ENCODE assay signal across 8 mouse cellular contexts in genomic region chr11:79039488-79039887, GRCm38 (mm10). TPM values are rescaled to one million over a fixed set of nuclear protein-coding genes. Genes with fewer than 3 reads are reported as not detected.
DNase-seq lines count a peak whose midpoint lies in the region; ATAC-seq and TF ChIP-seq lines count a peak whose summit lies in the region.

No protein-coding gene starts in this region.

- TF ChIP-seq CTCF in lung, postnatal 0 days (IDR thresholded peaks at IDR 0.05), result no peak
- TF ChIP-seq CTCF in stomach, postnatal 0 days (IDR thresholded peaks at IDR 0.05; ENCODE audit: low read depth), result no peak

- H3K36me3 ChIP-seq in hindbrain, embryonic 13.5 days, result peaks cover 24% of the 10 kb centered on the region
- H3K36me3 ChIP-seq in hindbrain, embryonic 16.5 days (ENCODE audit: control insufficient read depth, insufficient read depth, low read length), result peaks cover 1% of the 10 kb centered on the region
- H3K36me3 ChIP-seq in lung, postnatal 0 days (ENCODE audit: insufficient read depth, low read length), result 0 out of 2 replicates have a peak, but pooled peaks cover 6% of the 10 kb centered on the region
- peaks cover 7% of the 10 kb centered on the region; the same call in 1 of the 2 replicates for H3K36me3 ChIP-seq in stomach, postnatal 0 days (ENCODE audit: control insufficient read depth, insufficient read depth, low read length)
- H3K36me3 ChIP-seq in hindbrain, embryonic 11.5 days (ENCODE audit: control insufficient read depth, insufficient read depth, low read length), result no peaks in the 10 kb centered on the region

- no peaks in the 10 kb centered on the region for H3K9me3 ChIP-seq in hindbrain, embryonic 13.5 days
- H3K9me3 ChIP-seq in hindbrain, embryonic 16.5 days (ENCODE audit: control insufficient read depth, low read length), result no peaks in the 10 kb centered on the region
- no peaks in the 10 kb centered on the region for H3K9me3 ChIP-seq in lung, postnatal 0 days (ENCODE audit: low read length)
- no peaks in the 10 kb centered on the region for H3K9me3 ChIP-seq in stomach, postnatal 0 days (ENCODE audit: control insufficient read depth, low read length)
- no peaks in the 10 kb centered on the region for H3K9me3 ChIP-seq in hindbrain, embryonic 11.5 days (ENCODE audit: control insufficient read depth, low read length)

- no peak for ATAC-seq in hindbrain, embryonic 13.5 days (ENCODE audit: low FRiP score)
- no peak for ATAC-seq in hindbrain, embryonic 16.5 days
- ATAC-seq in lung, postnatal 0 days, result no peak; the same call in 1 of the 2 replicates
- no peak for ATAC-seq in stomach, postnatal 0 days (ENCODE audit: low FRiP score, low TSS enrichment)
- ATAC-seq in hindbrain, embryonic 11.5 days (ENCODE audit: low FRiP score), result no peak

- 0 out of 2 replicates have a peak overlapping the region, but pooled peaks have one; percentile 9 for H3K9ac ChIP-seq in hindbrain, embryonic 13.5 days
- H3K9ac ChIP-seq in hindbrain, embryonic 16.5 days (ENCODE audit: low read depth, low read length), result no peak overlapping the region
- H3K9ac ChIP-seq in lung, postnatal 0 days (replicated peaks; ENCODE audit: low read depth), result no peak overlapping the region
- no peak overlapping the region for H3K9ac ChIP-seq in stomach, postnatal 0 days (ENCODE audit: low read length)
- H3K9ac ChIP-seq in hindbrain, embryonic 11.5 days (ENCODE audit: low read depth, low read length), result no peak overlapping the region

- no peak for TF ChIP-seq EP300 in lung, postnatal 0 days (IDR thresholded peaks at IDR 0.05)
- TF ChIP-seq EP300 in stomach, postnatal 0 days (optimal IDR thresholded peaks at IDR 0.05), result no peak

- no peak overlapping the region for H3K4me3 ChIP-seq in hindbrain, embryonic 13.5 days
- no peak overlapping the region for H3K4me3 ChIP-seq in hindbrain, embryonic 16.5 days (ENCODE audit: low read length)
- no peak overlapping the region for H3K4me3 ChIP-seq in lung, postnatal 0 days (ENCODE audit: low read depth, low read length)
- no peak overlapping the region for H3K4me3 ChIP-seq in stomach, postnatal 0 days (ENCODE audit: low read depth, low read length)
- no peak overlapping the region for H3K4me3 ChIP-seq in hindbrain, embryonic 11.5 days (ENCODE audit: low read depth, low read length)

- peak; percentile 56 for DNase-seq in ZHBTc4 (ENCODE audit: low read depth, low spot score)
- peak; percentile 62 for DNase-seq in gastrocnemius, postnatal 10 days
- peak; percentile 23 for DNase-seq in lung, postnatal 0 days (ENCODE audit: low spot score)
- no peak for DNase-seq in stomach, postnatal 0 days (ENCODE audit: low spot score)
- no peak for DNase-seq in urinary bladder, postnatal 14 days (ENCODE audit: low spot score)
- no peak for DNase-seq in hindbrain, embryonic 11.5 days (ENCODE audit: low spot score)

- 45% methylated on average over 2 of the region's 2 CpGs for WGBS in hindbrain, embryonic 13.5 days
- 33% methylated on average over 2 of the region's 2 CpGs for WGBS in hindbrain, embryonic 16.5 days
- WGBS in lung, postnatal 0 days, result 43% methylated on average over 2 of the region's 2 CpGs
- WGBS in stomach, postnatal 0 days, result 43% methylated on average over 2 of the region's 2 CpGs
- WGBS in hindbrain, embryonic 11.5 days, result 55% methylated on average over 2 of the region's 2 CpGs

- peaks cover 19% of the 10 kb centered on the region for H3K4me1 ChIP-seq in hindbrain, embryonic 13.5 days (replicated peaks)
- H3K4me1 ChIP-seq in hindbrain, embryonic 16.5 days (ENCODE audit: control insufficient read depth, insufficient read depth, low read depth, low read length), result peaks cover 5% of the 10 kb centered on the region; the same call in 1 of the 2 replicates
- no peaks in the 10 kb centered on the region for H3K4me1 ChIP-seq in lung, postnatal 0 days (ENCODE audit: insufficient read depth, low read depth, low read length)
- H3K4me1 ChIP-seq in stomach, postnatal 0 days (replicated peaks; ENCODE audit: control insufficient read depth, insufficient read depth), result no peaks in the 10 kb centered on the region
- H3K4me1 ChIP-seq in hindbrain, embryonic 11.5 days (replicated peaks; ENCODE audit: control insufficient read depth, insufficient read depth, low read length), result no peaks in the 10 kb centered on the region

- no peak overlapping the region for H3K4me2 ChIP-seq in hindbrain, embryonic 13.5 days
- no peak overlapping the region for H3K4me2 ChIP-seq in hindbrain, embryonic 16.5 days (ENCODE audit: low read length)
- H3K4me2 ChIP-seq in lung, postnatal 0 days (replicated peaks; ENCODE audit: low read depth, low read length), result no peak overlapping the region
- no peak overlapping the region for H3K4me2 ChIP-seq in stomach, postnatal 0 days (replicated peaks; ENCODE audit: low read depth)
- H3K4me2 ChIP-seq in hindbrain, embryonic 11.5 days (replicated peaks; ENCODE audit: low read depth, low read length), result no peak overlapping the region

- H3K27me3 ChIP-seq in hindbrain, embryonic 13.5 days, result no peaks in the 10 kb centered on the region
- H3K27me3 ChIP-seq in hindbrain, embryonic 16.5 days (replicated peaks; ENCODE audit: control insufficient read depth, insufficient read depth, low read length), result no peaks in the 10 kb centered on the region
- H3K27me3 ChIP-seq in lung, postnatal 0 days (replicated peaks; ENCODE audit: insufficient read depth, low read length), result no peaks in the 10 kb centered on the region
- H3K27me3 ChIP-seq in stomach, postnatal 0 days (ENCODE audit: control insufficient read depth, insufficient read depth, low read length), result no peaks in the 10 kb centered on the region
- H3K27me3 ChIP-seq in hindbrain, embryonic 11.5 days (ENCODE audit: control insufficient read depth, insufficient read depth, low read length), result no peaks in the 10 kb centered on the region

- no peak overlapping the region for H3K27ac ChIP-seq in hindbrain, embryonic 13.5 days
- H3K27ac ChIP-seq in hindbrain, embryonic 16.5 days (ENCODE audit: low read depth, low read length), result no peak overlapping the region
- H3K27ac ChIP-seq in lung, postnatal 0 days (ENCODE audit: low read length), result no peak overlapping the region
- no peak overlapping the region for H3K27ac ChIP-seq in stomach, postnatal 0 days (replicated peaks)
- H3K27ac ChIP-seq in hindbrain, embryonic 11.5 days (ENCODE audit: low read depth, low read length), result no peak overlapping the region

RNA-seq across cellular contexts. Expression of gene Lgals9, which starts 54.7 kb away (rescaled TPM):
- polyA plus RNA-seq in hindbrain, embryonic 13.5 days (2015; fragmentation: Nextera tagmentation; extraction: Ambion mirVana), result 10.6 and 12.3 TPM in 2 replicates
- 14.7 and 18.3 TPM in 2 replicates for polyA plus RNA-seq in hindbrain, embryonic 16.5 days (2015; fragmentation: Nextera tagmentation; extraction: Ambion mirVana)
- total RNA-seq in gastrocnemius, postnatal 10 days (2021), result 10 to 100 TPM; 21.6 to 25.8 TPM
- polyA plus RNA-seq in lung, postnatal 0 days (2015; fragmentation: Nextera tagmentation; extraction: Ambion mirVana), result 98.3 and 137 TPM in 2 replicates
- 412 and 435 TPM in 2 replicates for polyA plus RNA-seq in stomach, postnatal 0 days (2015; fragmentation: Nextera tagmentation; extraction: Ambion mirVana)
- 6.8 and 7.7 TPM in 2 replicates for polyA plus RNA-seq in hindbrain, embryonic 11.5 days (2014; fragmentation: Nextera tagmentation; extraction: Ambion mirVana)

Comparison
In these comparisons a context has a peak if more than half of its experiments do, and no peak if none do; other contexts are left out.
1. DNase-seq: peak in ZHBTc4 (single experiment), gastrocnemius, postnatal 10 days (single experiment) and lung, postnatal 0 days (single experiment); none in stomach, postnatal 0 days (single experiment), urinary bladder, postnatal 14 days (single experiment) and hindbrain, embryonic 11.5 days (single experiment).